Mouse (Mus musculus) cerebellum, postnatal 10 days (tissue): ENCODE results near the gene Hist1h3a.
A peak's percentile ranks its signal among the peaks of the same experiment; 100 is the strongest.
"Not testable (repeated sequence)": the region's sequence is repeated elsewhere in the genome, so short reads cannot be mapped to it uniquely, and the experiment has no call there.

Experiments
- DNase-seq, 2 experiments: peaks; one replicate each; pipeline ENCODE4 v3.0.0; 2021; ENCODE audit warnings: mixed read lengths in 2 of 2

The Hist1h3a gene

GRCm38 (mm10) chr13:23740910-23741309 is 21.3 kb downstream of the Hist1h3a start:
- DNase-seq: no peak

DNA sequence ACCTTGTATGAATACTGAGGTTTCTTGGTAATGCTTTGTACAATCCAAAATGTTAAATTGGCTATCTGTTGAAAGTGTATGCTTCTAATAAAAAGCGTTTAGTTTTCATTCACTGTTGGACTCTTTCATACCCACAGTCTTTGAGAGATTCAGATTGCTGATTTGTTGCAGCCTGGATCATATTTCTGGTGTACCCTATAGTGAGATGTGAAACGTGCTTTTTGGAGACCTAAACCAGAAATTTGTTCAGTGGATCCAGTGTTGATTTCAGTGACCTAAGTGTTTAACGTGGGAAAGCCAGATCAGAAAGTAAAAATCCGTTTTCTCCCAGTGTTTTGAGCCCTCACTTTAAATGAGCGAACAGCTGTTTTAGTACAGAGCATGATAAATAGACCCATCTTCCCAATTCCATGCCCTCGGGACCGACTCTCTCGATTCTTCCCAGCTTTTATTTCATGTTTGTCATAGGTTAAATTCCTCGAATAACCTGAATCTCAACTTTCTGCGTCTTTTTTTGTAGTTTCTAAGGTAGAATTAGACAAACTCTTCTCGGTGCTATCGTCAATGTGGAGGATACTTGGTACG is 21.8 kb downstream of the Hist1h3a start:
- DNase-seq: no peak

DNA sequence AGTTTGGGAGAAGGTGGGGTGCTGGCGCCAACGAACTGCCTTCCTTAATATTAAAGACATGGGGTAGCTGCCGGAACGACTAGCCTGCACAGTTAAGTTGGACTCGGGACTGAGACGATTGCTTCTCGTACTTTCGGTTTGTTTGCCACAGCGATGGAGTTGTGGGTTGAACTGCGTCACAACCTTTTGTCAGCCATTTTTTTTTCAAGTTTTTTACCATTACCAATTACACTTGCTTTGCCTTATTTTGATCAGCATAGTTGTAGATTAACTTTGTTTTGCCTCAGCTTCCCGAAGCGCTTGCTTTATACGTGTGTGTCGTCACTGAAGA is 22.3 kb downstream of the Hist1h3a start:
- DNase-seq: no peak

GRCm38 (mm10) chr13:23739069-23739921 is 22.9 kb downstream of the Hist1h3a start:
- DNase-seq: peak; percentile 90 to 93

- DNase-seq: peak; percentile 90
Observed at GRCm38 (mm10) chr13:23738677-23739068, 23.5 kb downstream of the Hist1h3a start, which contains the start of gene Hist1h1c. Gene Hist1h1c, plus strand, starts transcription at chr13:23738808.

GRCm38 (mm10) chr13:23738041-23738440 is 24.1 kb downstream of the Hist1h3a start:
- DNase-seq: peak; percentile 26 to 48

DNA sequence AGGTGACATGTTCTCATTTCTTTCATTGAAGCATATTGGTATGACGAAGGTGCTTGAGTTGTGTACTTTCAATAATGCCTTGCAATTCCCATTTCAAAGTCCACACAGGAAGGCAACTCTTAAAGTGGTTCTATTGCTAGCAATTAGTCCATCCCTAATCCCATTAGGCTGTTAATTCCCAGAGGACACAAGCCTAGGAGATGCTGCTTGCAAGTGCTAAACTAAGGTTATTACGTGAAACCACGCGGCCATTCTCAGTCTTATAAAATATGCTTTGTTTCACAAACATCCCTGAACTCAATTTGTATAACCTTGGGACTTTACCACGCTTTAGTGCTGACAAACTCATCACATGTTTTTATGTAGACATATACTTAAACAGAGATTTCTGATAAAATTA is 25.1 kb downstream of the Hist1h3a start:
- DNase-seq: no peak

DNA sequence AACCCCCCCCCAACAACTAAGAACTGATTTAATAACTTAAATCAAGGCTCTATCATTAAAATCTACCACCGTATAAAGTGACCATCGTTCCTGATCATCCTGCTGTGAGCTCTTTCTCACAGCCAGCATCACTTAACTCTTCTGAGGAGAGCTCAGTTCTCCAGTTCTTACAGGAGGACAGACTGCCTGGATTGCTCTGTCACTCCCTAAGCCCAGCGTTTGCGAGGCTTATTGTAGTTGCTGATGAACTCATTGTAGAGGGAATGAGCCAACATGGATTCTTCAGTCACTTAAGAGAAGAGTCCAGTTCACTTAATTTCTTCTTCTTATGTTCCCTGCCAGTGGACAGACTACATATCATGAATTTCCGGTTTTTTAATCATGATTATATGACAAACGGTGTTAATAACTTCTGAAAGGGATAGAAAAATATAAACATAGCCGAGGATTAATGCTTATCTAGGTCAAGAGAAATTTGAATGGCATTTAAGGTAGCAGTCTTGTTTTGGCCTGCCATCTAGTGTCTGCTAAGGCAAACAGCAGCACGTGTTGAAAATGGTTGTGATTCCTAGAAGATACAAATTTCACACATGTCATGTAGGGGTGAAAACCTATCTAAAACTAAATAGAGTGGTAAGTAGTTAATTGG is 29.9 kb downstream of the Hist1h3a start:
- DNase-seq: peak; percentile 42 to 61

GRCm38 (mm10) chr13:23730479-23730878 is 31.7 kb downstream of the Hist1h3a start:
- DNase-seq: no peak

GRCm38 (mm10) chr13:23729706-23730105 is 32.5 kb downstream of the Hist1h3a start:
- DNase-seq: no peak

GRCm38 (mm10) chr13:23729192-23729525 is 33.0 kb downstream of the Hist1h3a start:
- DNase-seq: no peak

- no peak for DNase-seq
Observed at GRCm38 (mm10) chr13:23728472-23729191, 33.6 kb downstream of the Hist1h3a start.

DNA sequence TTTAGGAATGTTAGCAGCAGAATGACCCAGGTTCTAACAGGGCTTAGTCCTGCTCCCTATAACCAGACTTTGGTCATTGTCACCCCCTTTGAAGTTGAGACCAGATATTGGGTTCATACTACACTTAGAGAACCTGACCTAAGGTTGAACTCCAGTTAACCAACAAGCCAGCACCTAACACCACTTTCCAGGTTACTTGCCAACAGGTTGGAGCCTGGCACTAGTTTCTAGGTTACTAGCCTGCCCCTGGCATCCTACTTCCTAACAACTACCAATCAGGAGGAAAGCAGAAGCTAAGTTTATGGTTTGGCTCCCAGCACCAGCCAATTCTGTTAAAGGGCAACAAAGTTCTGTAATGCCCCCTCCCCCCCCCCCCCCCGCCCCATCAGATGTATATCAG is 37.0 kb downstream of the Hist1h3a start:
- DNase-seq: no peak

GRCm38 (mm10) chr13:23724239-23724638 is 37.9 kb downstream of the Hist1h3a start:
- no peak for DNase-seq

GRCm38 (mm10) chr13:23717593-23718245 is 44.5 kb downstream of the Hist1h3a start:
- DNase-seq: not testable (repeated sequence)

GRCm38 (mm10) chr13:23717176-23717575 is 45.0 kb downstream of the Hist1h3a start:
- DNase-seq: no peak

DNA sequence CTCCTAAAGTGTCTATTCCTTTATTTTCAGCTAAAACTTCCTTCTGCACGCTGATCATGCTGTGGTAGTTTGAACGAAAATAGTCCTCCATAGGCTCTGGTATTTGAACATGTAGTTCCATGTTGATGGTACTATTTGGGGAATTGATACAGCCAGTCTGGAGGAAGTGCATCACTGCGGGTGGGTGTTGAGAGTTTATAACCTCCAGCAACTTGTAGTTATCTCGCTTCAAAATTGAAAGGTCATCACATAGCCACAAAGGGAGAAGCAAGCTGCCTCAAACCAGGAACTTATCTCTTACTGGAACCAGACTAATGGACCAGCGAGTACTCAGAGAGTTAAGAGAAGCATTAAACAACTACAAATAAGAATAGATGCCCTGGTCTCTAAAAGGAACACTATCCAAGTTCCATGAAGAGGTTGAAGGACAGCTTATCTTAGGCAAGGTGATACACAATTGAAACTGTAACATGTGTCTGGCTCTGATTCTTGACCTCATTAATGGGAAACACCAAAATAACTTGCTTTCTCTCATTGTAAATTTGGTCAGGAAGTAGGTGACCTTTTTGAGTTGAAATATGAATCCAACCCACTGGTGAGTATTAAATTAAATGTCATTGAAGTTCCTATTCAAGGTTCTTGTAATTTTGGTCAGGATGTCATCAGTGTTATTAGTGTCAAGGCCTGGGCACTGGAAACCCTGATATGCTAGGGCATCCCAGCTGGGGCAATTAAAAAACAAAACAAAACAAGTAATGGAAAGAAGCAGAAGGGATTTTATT is 45.7 kb downstream of the Hist1h3a start:
- DNase-seq: no peak
